Mouse (Mus musculus) intestine, postnatal 0 days (tissue): ENCODE results near the gene Zfx. TPM values are rescaled to one million over a fixed set of nuclear protein-coding genes. Genes with fewer than 3 reads are reported as not detected.
A peak's percentile ranks its signal among the peaks of the same experiment; 100 is the strongest.

Experiments used
- ATAC-seq: fragments of 200-750 bp; cut with Nextera tagmentation; 2 replicates; pipeline ENCODE4 v1.8.0; 2017; ENCODE audit warnings: mild to moderate bottlenecking, moderate TSS enrichment, moderate library complexity
- H3K27ac ChIP-seq: fragments of 300-500 bp; sonication (generic); 2 replicates; pipeline ENCODE4 v1.5.1; 2014; ENCODE audit warnings: mild to moderate bottlenecking, low read depth, low read length, moderate library complexity
- H3K27me3 ChIP-seq: fragments of 300-500 bp; sonication (generic); replicated peaks from 2 replicates; pipeline ENCODE4 v1.6.1; 2014; ENCODE audit warnings: low read length, mixed read lengths; ENCODE audit not compliant: control insufficient read depth, insufficient read depth
- H3K36me3 ChIP-seq: fragments of 300-500 bp; sonication (generic); 2 replicates; pipeline ENCODE4 v1.6.1; 2014; ENCODE audit warnings: mild to moderate bottlenecking, moderate library complexity; ENCODE audit not compliant: control insufficient read depth, insufficient read depth
- H3K4me1 ChIP-seq: fragments of 300-500 bp; sonication (generic); replicated peaks from 2 replicates; pipeline ENCODE4 v1.6.1; 2014; ENCODE audit warnings: antibody characterized with exemption, low read length, mixed read lengths; ENCODE audit not compliant: control insufficient read depth, insufficient read depth
- H3K4me2 ChIP-seq: fragments of 300-500 bp; sonication (generic); replicated peaks from 2 replicates; pipeline ENCODE4 v1.6.1; 2014; ENCODE audit warnings: low read depth, mild to moderate bottlenecking, moderate library complexity
- H3K4me3 ChIP-seq: fragments of 300-500 bp; sonication (generic); 2 replicates; pipeline ENCODE4 v1.5.1; 2014; ENCODE audit warnings: low read depth, low read length
- H3K9ac ChIP-seq: fragments of 300-500 bp; sonication (generic); 2 replicates; pipeline ENCODE4 v1.6.1; 2014; ENCODE audit warnings: mild to moderate bottlenecking, low read depth, low read length
- H3K9me3 ChIP-seq: fragments of 300-500 bp; sonication (generic); 2 replicates; pipeline ENCODE4 v1.6.1; 2016; ENCODE audit warnings: mixed run types; ENCODE audit not compliant: control insufficient read depth
- CTCF ChIP-seq: sonication (generic); IDR thresholded peaks from 2 replicates; pipeline ENCODE4 v1.5.1; 2016; ENCODE audit warnings: low read depth, mild to moderate bottlenecking, control low read depth, antibody characterized with exemption, moderate library complexity
- WGBS: fragments of 180-500 bp; shearing (Covaris S2); extraction: QIAGEN DNeasy Blood & Tissue Kit; methylation state at CpG from one replicate; pipeline ENCODE4 v1.1.7; 2014; 5-methylcytosine and 5-hydroxymethylcytosine counted together
- polyA plus RNA-seq: library from polyadenylated mRNA; unstranded; fragments of >200 nt; fragmentation: Nextera tagmentation; extraction: Ambion mirVana; gene quantifications from 2 replicates; pipeline ENCODE4 v1.2.1, GENCODE M21; 2015

Zfx gene
- polyA plus RNA-seq, 1 experiment from 2014 or later: 13.8 TPM

DNA sequence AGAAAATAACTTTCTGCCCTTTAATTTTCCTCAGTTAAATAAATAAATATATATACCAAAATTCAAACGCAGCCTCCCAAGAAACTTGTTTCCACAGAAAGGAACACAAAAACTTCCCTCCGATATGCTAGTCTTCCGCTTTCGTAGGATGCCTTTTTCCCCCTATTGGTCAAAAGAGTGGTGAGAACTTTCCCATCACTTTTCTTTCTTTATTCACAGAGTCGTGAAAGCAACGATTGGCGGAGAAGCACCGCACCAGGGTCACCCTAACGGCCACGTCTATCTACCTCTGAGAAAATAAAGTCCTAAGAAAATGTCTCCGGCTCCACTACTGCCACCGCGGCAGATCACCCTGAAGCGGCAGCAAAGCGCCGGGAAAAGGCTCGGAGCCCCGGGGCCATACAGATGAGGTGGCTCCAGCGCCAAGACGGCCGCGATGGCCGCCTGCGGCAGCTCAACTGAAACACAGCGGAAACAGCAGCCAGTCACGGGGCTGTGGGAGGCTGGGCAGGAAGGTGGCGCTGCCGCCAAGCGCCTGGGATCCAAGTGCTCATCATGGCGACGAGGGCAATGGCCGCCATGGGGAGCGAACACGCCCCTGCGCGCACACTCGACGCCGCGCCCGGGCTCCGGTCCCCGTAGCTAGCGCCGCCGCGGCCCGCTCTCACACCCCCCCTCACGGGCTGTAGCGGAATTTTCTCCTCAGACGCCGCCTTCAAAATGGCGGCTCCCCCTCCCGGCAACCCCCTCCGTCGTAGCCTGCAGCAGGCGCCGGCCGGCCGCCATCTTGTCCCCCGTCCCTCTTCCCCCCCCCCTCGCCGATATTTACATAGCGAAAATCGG is 1.4 kb downstream of the Zfx start:
- peak; percentile 89 for ATAC-seq
- WGBS: 19% methylated on average over 58 of the region's 65 CpGs
- no peaks in the 10 kb centered on the region for H3K4me1 ChIP-seq
- no peaks in the 10 kb centered on the region for H3K9me3 ChIP-seq
- H3K27me3 ChIP-seq: no peaks in the 10 kb centered on the region
- H3K4me2 ChIP-seq: peak overlapping the region; percentile 64
- H3K9ac ChIP-seq: peak overlapping the region; percentile 94
- peak; percentile 72 for TF ChIP-seq CTCF
- peak overlapping the region; percentile 99 for H3K27ac ChIP-seq
- peak overlapping the region; percentile 55 for H3K4me3 ChIP-seq
- H3K36me3 ChIP-seq: no peaks in the 10 kb centered on the region

- Histone ChIP-seq H3K27me3 (no peaks in the 10 kb centered on the region), H3K9ac (peak overlapping the region; percentile 94), H3K27ac (peak overlapping the region; percentile 99), H3K9me3 (no peaks in the 10 kb centered on the region), H3K4me3 (peak overlapping the region; percentile 55), H3K36me3 (no peaks in the 10 kb centered on the region), H3K4me1 (no peaks in the 10 kb centered on the region), H3K4me2 (peak overlapping the region; percentile 64)
- no peak for ATAC-seq
- 22% methylated on average over 24 of the region's 24 CpGs for WGBS
- TF ChIP-seq CTCF: no peak
Measured at GRCm38 (mm10) chrX:94121161-94121856, 2.2 kb downstream of the Zfx start.

DNA sequence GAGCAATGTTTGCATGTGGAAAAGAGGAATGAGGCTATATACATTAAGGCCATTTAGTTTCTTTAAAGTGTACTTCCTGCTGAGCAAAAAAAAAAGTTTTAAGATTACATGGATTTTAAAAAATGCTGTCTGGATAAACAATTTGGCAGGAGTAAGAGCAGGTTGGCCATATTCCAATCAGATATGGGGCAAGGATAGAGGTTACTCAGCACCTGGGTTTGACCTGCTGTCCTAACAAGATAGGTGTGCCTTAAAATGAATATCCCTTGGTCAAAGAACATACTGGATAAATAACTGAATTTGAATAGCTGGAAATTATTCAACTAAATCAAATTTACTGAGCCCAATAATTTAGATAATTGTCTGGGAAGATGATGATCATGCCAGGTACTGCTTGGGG is 5.2 kb downstream of the Zfx start:
- Histone ChIP-seq H3K36me3 (no peaks in the 10 kb centered on the region), H3K27me3 (no peaks in the 10 kb centered on the region), H3K4me3 (no peak overlapping the region), H3K9ac (no peak overlapping the region), H3K27ac (no peak overlapping the region), H3K4me1 (no peaks in the 10 kb centered on the region), H3K9me3 (no peaks in the 10 kb centered on the region), H3K4me2 (no peak overlapping the region)
- no peak for ATAC-seq
- no peak for TF ChIP-seq CTCF

- ATAC-seq: peak; percentile 49; the same call in 1 of the 2 replicates
- Histone ChIP-seq H3K27ac (no peak overlapping the region), H3K9ac (no peak overlapping the region), H3K4me3 (no peak overlapping the region), H3K4me2 (no peak overlapping the region), H3K36me3 (no peaks in the 10 kb centered on the region), H3K27me3 (no peaks in the 10 kb centered on the region), H3K9me3 (no peaks in the 10 kb centered on the region), H3K4me1 (no peaks in the 10 kb centered on the region)
- WGBS: 53% methylated on average over 6 of the region's 6 CpGs
- no peak for TF ChIP-seq CTCF
Measured at GRCm38 (mm10) chrX:94115882-94116281, 7.6 kb downstream of the Zfx start.

DNA sequence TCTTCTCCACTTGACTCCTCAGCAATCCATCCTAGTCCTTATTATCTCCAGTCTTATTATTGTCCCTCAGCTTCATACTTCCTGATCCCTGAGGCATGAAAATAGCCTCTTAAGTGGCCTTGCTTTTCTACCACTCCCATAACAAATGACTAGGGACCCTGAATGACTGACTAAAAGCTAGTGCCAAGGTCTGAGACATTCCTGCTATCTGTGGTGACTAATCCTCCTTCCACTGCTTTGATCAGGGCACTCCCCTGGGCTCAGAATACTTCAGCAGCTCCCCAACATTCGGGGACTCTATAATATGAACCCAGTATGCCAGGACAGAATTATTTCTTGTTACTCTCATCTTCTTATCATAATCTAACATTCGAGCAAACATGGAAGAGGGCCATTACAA is 17.5 kb downstream of the Zfx start:
- peak; percentile 41; the same call in 1 of the 2 replicates for ATAC-seq
- Histone ChIP-seq H3K36me3 (no peaks in the 10 kb centered on the region), H3K9me3 (no peaks in the 10 kb centered on the region), H3K4me2 (no peak overlapping the region), H3K27me3 (no peaks in the 10 kb centered on the region), H3K4me1 (no peaks in the 10 kb centered on the region), H3K4me3 (no peak overlapping the region), H3K27ac (no peak overlapping the region), H3K9ac (no peak overlapping the region)
- TF ChIP-seq CTCF: no peak
- WGBS: 54% methylated on average over 2 of the region's 2 CpGs

- no peak for TF ChIP-seq CTCF
- no peak overlapping the region for H3K4me3 ChIP-seq
- no peak overlapping the region for H3K4me2 ChIP-seq
- no peaks in the 10 kb centered on the region for H3K36me3 ChIP-seq
- H3K27ac ChIP-seq: no peak overlapping the region
- no peaks in the 10 kb centered on the region for H3K9me3 ChIP-seq
- no peaks in the 10 kb centered on the region for H3K27me3 ChIP-seq
- no peak for ATAC-seq
- no peak overlapping the region for H3K9ac ChIP-seq
- H3K4me1 ChIP-seq: no peaks in the 10 kb centered on the region
Measured at GRCm38 (mm10) chrX:94102938-94103337, 20.6 kb downstream of the Zfx start.
